Mouse (Mus musculus) cortical plate, adult 2 months (tissue): ENCODE measurements at regions not wholly inside any gene's neighbourhood (a gene's known extent, or its start where the extent isn't known, plus 50 kb on each side); places are given as distances from the start of the nearest gene placed in this dataset.

Experiments
- CTCF ChIP-seq: fragments of 200-500 bp; IDR thresholded peaks from 2 replicates; pipeline ENCODE4 v1.5.1; 2011; ENCODE audit warnings: mild to moderate bottlenecking, control low read depth, low read length; ENCODE audit not compliant: insufficient read depth; ENCODE audit errors: extremely low read depth
- POLR2A ChIP-seq: fragments of 200-500 bp; IDR thresholded peaks from 2 replicates; pipeline ENCODE4 v1.6.1; 2011; ENCODE audit warnings: mild to moderate bottlenecking, low read length, control low read depth; ENCODE audit not compliant: insufficient read depth; ENCODE audit errors: extremely low read depth

GRCm38 (mm10) chr1:128513911-128514310 lies 78.2 kb downstream of the Cxcr4 start:
- TF ChIP-seq CTCF, result no peak
- no peak for TF ChIP-seq POLR2A
